Mouse (Mus musculus) forebrain, embryonic 11.5 days (tissue): ENCODE results near the gene Alx3. TPM values are rescaled to one million over a fixed set of nuclear protein-coding genes. Genes with fewer than 3 reads are reported as not detected.

Experiments used
- polyA plus RNA-seq: library from polyadenylated mRNA; unstranded; fragments of >200 nt; fragmentation: Nextera tagmentation; extraction: Ambion mirVana; gene quantifications from 2 replicates; pipeline ENCODE4 v1.2.1, GENCODE M21; 2014

The Alx3 gene
- polyA plus RNA-seq, 1 experiment from 2014 or later: 16.9 TPM

Other genes starting within 250 kb of the Alx3 start
- gene Kcnc4, start 135.5 kb upstream of the Alx3 start, polyA plus RNA-seq: 0.28 and 0.39 TPM in 2 replicates
- 3.0 and 3.6 TPM in 2 replicates for gene Slc6a17, start 77.0 kb upstream of the Alx3 start, polyA plus RNA-seq
- not detected in 2 replicates for gene Ubl4b, start 40.0 kb upstream of the Alx3 start, polyA plus RNA-seq
- gene Gm10961, start 36.3 kb downstream of the Alx3 start, polyA plus RNA-seq: not detected in 2 replicates
- gene Strip1, start 36.7 kb downstream of the Alx3 start, polyA plus RNA-seq: 92.2 and 100 TPM in 2 replicates
- 122 and 127 TPM in 2 replicates for gene Ahcyl1, start 101.5 kb downstream of the Alx3 start, polyA plus RNA-seq
- 6.0 and 8.1 TPM in 2 replicates for gene Csf1, start 165.4 kb downstream of the Alx3 start, polyA plus RNA-seq